Mouse (Mus musculus) embryonic fibroblast, embryonic 13.5 days (primary cell): ENCODE results near the gene Cntn4.

ENCODE experiments used
- CTCF ChIP-seq: IDR thresholded peaks from 2 replicates; pipeline ENCODE4 v1.5.1; 2011; ENCODE audit warnings: mild to moderate bottlenecking, control low read depth, low read length, moderate library complexity, borderline replicate concordance; ENCODE audit not compliant: insufficient read depth
- POLR2A ChIP-seq: IDR thresholded peaks from 2 replicates; pipeline ENCODE4 v1.6.1; 2011; ENCODE audit warnings: low read depth, mild to moderate bottlenecking, control low read depth, low read length, moderate library complexity

- TF ChIP-seq CTCF, result no peak
- TF ChIP-seq POLR2A, result no peak
These were observed 778.2 kb downstream of the Cntn4 start for GRCm38 (mm10) chr6:106455616-106456015.
